Mouse (Mus musculus) spleen, adult 2 months (tissue): ENCODE results near the gene Prm2.

Experiments used
- CTCF ChIP-seq: fragments of 200-500 bp; IDR thresholded peaks from 2 replicates; pipeline ENCODE4 v1.5.1; 2011; ENCODE audit warnings: mild to moderate bottlenecking, inconsistent platforms; ENCODE audit not compliant: insufficient read depth, insufficient read length, insufficient replicate concordance; ENCODE audit errors: extremely low read depth
- POLR2A ChIP-seq: fragments of 200-500 bp; IDR thresholded peaks from 2 replicates; pipeline ENCODE4 v1.6.1; 2011; ENCODE audit warnings: low read depth, low read length, inconsistent platforms

GRCm38 (mm10) chr16:10776322-10776721 is 19.6 kb downstream of the Prm2 start:
- no peak for TF ChIP-seq POLR2A
- TF ChIP-seq CTCF: no peak
